Mouse (Mus musculus) liver, adult 2 months (tissue): ENCODE results near the gene Muc5ac. TPM values are rescaled to one million over a fixed set of nuclear protein-coding genes. Genes with fewer than 3 reads are reported as not detected.

Source experiments
- DNase-seq: peaks from one replicate; pipeline ENCODE4 v3.0.0-alpha.2; 2011; ENCODE audit warnings: low read depth, low spot score; ENCODE audit errors: extremely low read depth
- H3K27ac ChIP-seq: fragments of 200-500 bp; replicated peaks from 2 replicates; pipeline ENCODE4 v1.5.1; 2012; ENCODE audit warnings: low read depth, mild to moderate bottlenecking, control low read depth, inconsistent platforms, low read length; ENCODE audit not compliant: insufficient read depth
- H3K27me3 ChIP-seq: fragments of 200-500 bp; 2 replicates; pipeline ENCODE4 v1.6.1; 2012; ENCODE audit warnings: mild to moderate bottlenecking, moderate library complexity, low read length, inconsistent platforms; ENCODE audit not compliant: control insufficient read depth, insufficient read depth
- H3K36me3 ChIP-seq: fragments of 200-500 bp; 2 replicates; pipeline ENCODE4 v1.6.1; 2012; ENCODE audit warnings: low read length, inconsistent platforms; ENCODE audit not compliant: control insufficient read depth, insufficient read depth
- H3K4me1 ChIP-seq: fragments of 200-500 bp; 2 replicates; pipeline ENCODE4 v1.6.1; 2011; ENCODE audit warnings: low read length; ENCODE audit not compliant: control insufficient read depth, insufficient read depth
- H3K4me3 ChIP-seq: fragments of 200-500 bp; 2 replicates; pipeline ENCODE4 v1.5.1; 2011; ENCODE audit warnings: low read depth, mild to moderate bottlenecking, control low read depth, low read length, moderate library complexity; ENCODE audit not compliant: insufficient read depth
- H3K79me2 ChIP-seq: fragments of 200-500 bp; 2 replicates; pipeline ENCODE4 v1.6.1; 2012; ENCODE audit warnings: inconsistent platforms, mild to moderate bottlenecking, low read length, moderate library complexity; ENCODE audit not compliant: control insufficient read depth, insufficient read depth
- H3K9ac ChIP-seq: fragments of 200-500 bp; 2 replicates; pipeline ENCODE4 v1.6.1; 2012; ENCODE audit warnings: low read depth, mild to moderate bottlenecking, control low read depth, inconsistent platforms, low read length
- CTCF ChIP-seq: fragments of 200-500 bp; IDR thresholded peaks from 2 replicates; pipeline ENCODE4 v1.5.1; 2011; ENCODE audit warnings: low read depth, low read length, control low read depth
- POLR2A ChIP-seq: fragments of 200-500 bp; IDR thresholded peaks from 2 replicates; pipeline ENCODE4 v1.6.1; 2011; ENCODE audit warnings: low read length, control low read depth; ENCODE audit not compliant: insufficient read depth; ENCODE audit errors: extremely low read depth
- WGBS: fragments of 180-500 bp; shearing (Covaris S2); methylation state at CpG from one replicate; pipeline ENCODE4 v1.1.7; 2018; 5-methylcytosine and 5-hydroxymethylcytosine counted together
- polyA plus RNA-seq: library from polyadenylated mRNA; depleted of rRNA; stranded (reverse); fragments of >200 nt; gene quantifications from 2 replicates; pipeline ENCODE4 v1.2.3, GENCODE M21; 2012; rRNA removed
- total RNA-seq: library from RNA; depleted of rRNA; stranded (reverse); fragments of >200 nt; gene quantifications from 2 replicates; pipeline ENCODE4 v1.2.3, GENCODE M21; 2014; rRNA removed

Muc5ac gene
- not detected in 2 replicates for total RNA-seq
- 0.01 TPM in 1 of 2 replicates, not detected in the other for polyA plus RNA-seq

GRCm38 (mm10) chr7:141788677-141789452, at the start of gene Muc5ac:
TSS of gene Muc5ac (plus strand) at chr7:141788972.
- Histone ChIP-seq H3K27ac (no peak within 1 kb of the TSS), H3K4me1 (peaks cover 3% of the 10 kb centered on the region; the same call in 1 of the 2 replicates), H3K36me3 (no peaks in the 10 kb centered on the region), H3K9ac (no peak within 1 kb of the TSS), H3K79me2 (no peaks in the 10 kb centered on the region), H3K4me3 (no peak within 1 kb of the TSS), H3K27me3 (no peaks in the 10 kb centered on the region; the same call in 1 of the 2 replicates)
- 86% methylated on average over 6 of the region's 6 CpGs for WGBS
- DNase-seq = no peak
- no peak for TF ChIP-seq CTCF
- TF ChIP-seq POLR2A = no peak

- no peak for DNase-seq
- Histone ChIP-seq H3K27me3 (no peaks in the 10 kb centered on the region), H3K27ac (no peak overlapping the region), H3K36me3 (no peaks in the 10 kb centered on the region), H3K4me1 (no peaks in the 10 kb centered on the region), H3K4me3 (no peak overlapping the region), H3K79me2 (no peaks in the 10 kb centered on the region), H3K9ac (no peak overlapping the region)
- 85% methylated on average over 7 of the region's 7 CpGs for WGBS
- TF ChIP-seq POLR2A (no peak), CTCF (no peak)
Observed at GRCm38 (mm10) chr7:141747451-141748100, 41.2 kb upstream of the Muc5ac start.

- no peak for TF ChIP-seq POLR2A
- no peak for TF ChIP-seq CTCF
- no peak for DNase-seq
- no peaks in the 10 kb centered on the region for H3K27me3 ChIP-seq
- H3K4me1 ChIP-seq = no peaks in the 10 kb centered on the region
- H3K9ac ChIP-seq = no peak overlapping the region
- 56% methylated on average over 6 of the region's 6 CpGs for WGBS
- no peak overlapping the region for H3K27ac ChIP-seq
- no peaks in the 10 kb centered on the region for H3K36me3 ChIP-seq
- no peaks in the 10 kb centered on the region for H3K79me2 ChIP-seq
- no peak overlapping the region for H3K4me3 ChIP-seq
Observed at GRCm38 (mm10) chr7:141752513-141752912, 36.3 kb upstream of the Muc5ac start.

GRCm38 (mm10) chr7:141755831-141756230, 32.9 kb upstream of the Muc5ac start:
- 45% methylated on average over 4 of the region's 4 CpGs for WGBS
- DNase-seq = peak; percentile 63
- Histone ChIP-seq H3K27ac (no peak overlapping the region), H3K9ac (no peak overlapping the region), H3K4me1 (no peaks in the 10 kb centered on the region), H3K4me3 (no peak overlapping the region), H3K79me2 (no peaks in the 10 kb centered on the region), H3K36me3 (no peaks in the 10 kb centered on the region), H3K27me3 (no peaks in the 10 kb centered on the region)
- TF ChIP-seq CTCF (peak; percentile 60), POLR2A (no peak)

GRCm38 (mm10) chr7:141758291-141758690, 30.5 kb upstream of the Muc5ac start:
- TF ChIP-seq POLR2A (no peak), CTCF (no peak)
- no peak overlapping the region for H3K9ac ChIP-seq
- no peaks in the 10 kb centered on the region for H3K27me3 ChIP-seq
- no peak for DNase-seq
- no peak overlapping the region for H3K4me3 ChIP-seq
- H3K79me2 ChIP-seq = no peaks in the 10 kb centered on the region
- no peaks in the 10 kb centered on the region for H3K36me3 ChIP-seq
- H3K4me1 ChIP-seq = no peaks in the 10 kb centered on the region
- H3K27ac ChIP-seq = no peak overlapping the region
- WGBS = 63% methylated on average over 4 of the region's 4 CpGs

GRCm38 (mm10) chr7:141770521-141770920, 18.3 kb upstream of the Muc5ac start:
- Histone ChIP-seq H3K79me2 (no peaks in the 10 kb centered on the region), H3K4me1 (no peaks in the 10 kb centered on the region), H3K36me3 (no peaks in the 10 kb centered on the region), H3K4me3 (no peak overlapping the region), H3K9ac (no peak overlapping the region), H3K27me3 (no peaks in the 10 kb centered on the region), H3K27ac (no peak overlapping the region)
- 84% methylated on average over 3 of the region's 3 CpGs for WGBS
- TF ChIP-seq CTCF = no peak
- TF ChIP-seq POLR2A = no peak
- no peak for DNase-seq
